Mouse (Mus musculus) urinary bladder, adult 2 months (tissue): ENCODE measurements around the gene Hspa12a. TPM values are rescaled to one million over a fixed set of nuclear protein-coding genes. Genes with fewer than 3 reads are reported as not detected.

Experiments used
- DNase-seq: peaks from one replicate; pipeline ENCODE4 v3.0.0; 2022; ENCODE audit warnings: low spot score
- polyA plus RNA-seq: library from polyadenylated mRNA; depleted of rRNA; stranded (reverse); fragments of >200 nt; gene quantifications from 2 replicates; pipeline ENCODE4 v1.2.3, GENCODE M21; 2012; rRNA removed

The Hspa12a gene
- polyA plus RNA-seq, 1 experiment, result 11.5 TPM

DNA sequence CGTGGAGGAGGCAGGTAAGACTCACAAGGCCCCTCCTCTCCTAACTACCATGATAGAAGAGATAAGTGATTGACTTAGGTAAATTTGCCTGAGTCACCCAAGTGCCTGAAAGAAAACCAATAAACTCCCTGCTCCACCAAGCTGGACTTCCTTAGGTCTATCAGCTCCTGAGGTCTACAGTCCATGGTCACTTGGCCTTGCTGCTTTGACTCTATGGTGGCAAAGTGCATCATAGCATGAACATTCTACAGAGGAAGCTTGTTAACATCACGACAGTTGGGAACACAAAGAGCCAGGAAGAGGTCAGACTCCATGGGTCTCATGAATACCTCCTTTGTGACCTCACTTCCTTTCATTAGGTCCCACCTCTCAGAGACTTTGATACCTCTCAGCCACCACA is 191.9 kb downstream of the Hspa12a start:
- no peak for DNase-seq

GRCm38 (mm10) chr19:58750822-58751221 is 192.6 kb downstream of the Hspa12a start:
- DNase-seq, result no peak

DNA sequence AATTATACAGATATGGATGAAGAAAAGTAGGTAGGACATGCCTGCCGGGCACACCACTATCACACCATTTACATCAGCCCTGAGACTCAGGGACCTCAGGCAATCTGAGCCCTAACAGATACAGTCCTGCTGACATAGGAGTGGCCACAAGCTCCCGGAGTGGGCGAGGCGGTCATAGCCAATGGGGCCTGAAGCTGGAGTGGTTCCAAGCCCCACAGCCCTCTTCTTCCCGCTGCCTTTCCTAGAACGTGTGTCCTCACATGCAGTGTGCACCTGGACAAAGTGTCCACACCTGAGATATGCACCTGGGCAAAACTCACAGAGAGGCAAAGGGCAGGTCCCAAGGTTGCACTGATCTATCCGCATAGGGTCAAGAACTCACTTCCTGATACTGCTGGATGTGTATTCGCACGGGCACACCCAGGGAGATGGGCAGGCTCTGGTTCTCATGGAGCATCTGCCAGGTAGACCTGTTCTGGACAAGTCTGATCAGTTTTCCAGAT is 195.9 kb downstream of the Hspa12a start:
- DNase-seq, result no peak

Other genes with a start within 250 kb of the Hspa12a start
- 0.18 TPM in 1 of 2 replicates, not detected in the other for gene Pnliprp1, start 214.8 kb downstream of the Hspa12a start, polyA plus RNA-seq
- 0.04 TPM in 1 of 2 replicates, not detected in the other for gene Pnliprp2, start 183.9 kb downstream of the Hspa12a start, polyA plus RNA-seq
- 1.7 and 2.9 TPM in 2 replicates for gene 1700019N19Rik, start 149.2 kb downstream of the Hspa12a start, polyA plus RNA-seq
- gene Eno4, start 229 bp downstream of the Hspa12a start, polyA plus RNA-seq, result 0.06 and 0.07 TPM in 2 replicates
- gene Shtn1, start 132.4 kb upstream of the Hspa12a start, polyA plus RNA-seq, result 11.5 and 11.6 TPM in 2 replicates
- gene Vax1, start 226.4 kb upstream of the Hspa12a start, polyA plus RNA-seq, result not detected in 2 replicates